Mouse (Mus musculus) CH12.LX (cell line): ENCODE data around the gene Tmc2.

ENCODE experiments used
- CTCF ChIP-seq, 2 experiments: IDR thresholded peaks in 1 of 2; conservative IDR thresholded peaks in 1 of 2; 2 replicates each; pipeline ENCODE4 v1.5.1; 2011 to 2012; ENCODE audit warnings: low read depth in 2 of 2, low read length in 2 of 2, improper control_type of control experiment in 1 of 2, inconsistent platforms in 1 of 2, mild to moderate bottlenecking in 1 of 2, moderate library complexity in 1 of 2
- ELF1 ChIP-seq: IDR thresholded peaks from 2 replicates; pipeline ENCODE4 v1.6.1; 2014; ENCODE audit warnings: low read depth, mild to moderate bottlenecking, inconsistent platforms, low read length, improper control_type of control experiment
- EP300 ChIP-seq: IDR thresholded peaks from 2 replicates; pipeline ENCODE4 v1.6.1; 2011; ENCODE audit warnings: low read length, improper control_type of control experiment
- HCFC1 ChIP-seq: IDR thresholded peaks from 2 replicates; pipeline ENCODE4 v1.6.1; 2012; ENCODE audit warnings: low read depth, mild to moderate bottlenecking, inconsistent platforms, low read length, improper control_type of control experiment
- IRF4 ChIP-seq: IDR thresholded peaks from 2 replicates; pipeline ENCODE4 v1.6.1; 2014; ENCODE audit warnings: low read depth, mild to moderate bottlenecking, inconsistent platforms, low read length, improper control_type of control experiment
- JUND ChIP-seq: conservative IDR thresholded peaks from 2 replicates; pipeline ENCODE4 v1.6.1; 2011; ENCODE audit warnings: low read depth, low read length, improper control_type of control experiment
- MAFK ChIP-seq: IDR thresholded peaks from 2 replicates; pipeline ENCODE4 v1.6.1; 2011; ENCODE audit warnings: low read length, improper control_type of control experiment; ENCODE audit not compliant: insufficient replicate concordance
- MAX ChIP-seq: IDR thresholded peaks from 2 replicates; pipeline ENCODE4 v1.6.1; 2011; ENCODE audit warnings: low read length, improper control_type of control experiment
- MAZ ChIP-seq: IDR thresholded peaks from 2 replicates; pipeline ENCODE4 v1.6.1; 2012; ENCODE audit warnings: low read depth, mild to moderate bottlenecking, inconsistent platforms, low read length, improper control_type of control experiment, moderate library complexity
- MEF2A ChIP-seq: IDR thresholded peaks from 2 replicates; pipeline ENCODE4 v1.6.1; 2014; ENCODE audit warnings: low read depth, mild to moderate bottlenecking, inconsistent platforms, low read length, improper control_type of control experiment, borderline replicate concordance
- NRF1 ChIP-seq: IDR thresholded peaks from 2 replicates; pipeline ENCODE4 v1.6.1; 2014; ENCODE audit warnings: low read depth, mild to moderate bottlenecking, inconsistent platforms, low read length, improper control_type of control experiment, moderate library complexity
- POLR2A ChIP-seq: IDR thresholded peaks from 2 replicates; pipeline ENCODE4 v1.6.1; 2011; ENCODE audit warnings: low read depth, mild to moderate bottlenecking, improper control_type of control experiment, low read length
- ZC3H11A ChIP-seq: IDR thresholded peaks from 2 replicates; pipeline ENCODE4 v1.6.1; 2012; ENCODE audit warnings: low read depth, mild to moderate bottlenecking, inconsistent platforms, low read length, improper control_type of control experiment

DNA sequence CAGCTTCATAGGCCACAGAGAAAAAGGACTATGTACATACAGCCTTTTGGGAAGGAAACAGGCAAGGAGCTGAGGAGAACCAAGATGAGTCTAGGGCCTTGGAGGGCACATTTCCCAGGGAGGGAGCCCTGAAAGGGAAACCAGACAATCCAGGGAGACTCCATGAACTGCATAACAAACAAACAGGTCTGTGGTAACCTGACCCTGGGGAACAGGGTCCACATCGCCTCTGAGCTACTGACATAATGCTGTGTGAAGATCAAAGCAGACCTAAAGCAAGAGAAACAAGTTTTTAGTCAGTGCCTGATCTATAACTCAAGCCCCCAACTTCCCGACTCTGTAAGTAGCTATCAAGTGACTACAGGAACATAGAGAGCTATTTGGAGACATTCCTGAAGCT lies 23.3 kb upstream of the Tmc2 start:
- TF ChIP-seq POLR2A (no peak), CTCF (conservative IDR thresholded peaks at IDR 0.05 in 1 of 2, IDR thresholded peaks at IDR 0.05 in 1 of 2; ENCODE audit: low read depth in 2 of 2, low read length in 2 of 2) (no peak), EP300 (no peak), IRF4 (no peak), ZC3H11A (no peak), MEF2A (no peak), NRF1 (no peak), MAZ (no peak), HCFC1 (no peak), JUND (no peak), ELF1 (no peak), MAFK (no peak), MAX (no peak)
